Comparison of ENCODE assay signal across 11 mouse cellular contexts in genomic region chr9:16398734-16399686, GRCm38 (mm10).
DNase-seq lines count a peak whose midpoint lies in the region; ATAC-seq lines count a peak whose summit lies in the region.
"Had no signal": no experiment of that assay in that cellular context is flagged by ENCODE, and none has a peak within 500 bp of the region (broad histone marks: within the 10 kb centered on the region; RNA-seq: fewer than 3 reads in every experiment).

No protein-coding gene starts in this region.

- WGBS in forebrain, embryonic 14.5 days: 14% methylated on average over 6 of the region's 6 CpGs
- 21% methylated on average over 6 of the region's 6 CpGs for WGBS in midbrain, embryonic 11.5 days

- no peak overlapping the region for H3K4me2 ChIP-seq in forebrain, embryonic 14.5 days (ENCODE audit: low read length)
- peak overlapping the region; percentile 2; the same call in 1 of the 2 replicates for H3K4me2 ChIP-seq in midbrain, embryonic 11.5 days
- H3K4me2 ChIP-seq: embryonic facial prominence, embryonic 12.5 days had no signal

- ATAC-seq in forebrain, embryonic 14.5 days: peak; percentile 85
- ATAC-seq in midbrain, embryonic 11.5 days (ENCODE audit: low FRiP score): peak; percentile 93
- ATAC-seq: liver, postnatal 0 days had no signal

- H3K36me3 ChIP-seq in forebrain, embryonic 14.5 days (ENCODE audit: control insufficient read depth, insufficient read depth, low read length): no peaks in the 10 kb centered on the region
- no peaks in the 10 kb centered on the region for H3K36me3 ChIP-seq in midbrain, embryonic 11.5 days (ENCODE audit: control insufficient read depth, insufficient read depth, low read length)
- H3K36me3 ChIP-seq: embryonic facial prominence, embryonic 12.5 days had no signal

- no peak overlapping the region for H3K9ac ChIP-seq in forebrain, embryonic 14.5 days (ENCODE audit: low read length)
- H3K9ac ChIP-seq in midbrain, embryonic 11.5 days (ENCODE audit: low read length): peak overlapping the region; percentile 4; the same call in 1 of the 2 replicates
- H3K9ac ChIP-seq: embryonic facial prominence, embryonic 12.5 days; liver, postnatal 0 days had no signal

- H3K27me3 ChIP-seq in forebrain, embryonic 14.5 days (replicated peaks; ENCODE audit: control insufficient read depth, insufficient read depth, low read length): no peaks in the 10 kb centered on the region
- no peaks in the 10 kb centered on the region for H3K27me3 ChIP-seq in midbrain, embryonic 11.5 days (ENCODE audit: control insufficient read depth, insufficient read depth, low read length)
- H3K27me3 ChIP-seq: embryonic facial prominence, embryonic 12.5 days had no signal

- H3K9me3 ChIP-seq in forebrain, embryonic 14.5 days (replicated peaks; ENCODE audit: control insufficient read depth, low read length): no peaks in the 10 kb centered on the region
- H3K9me3 ChIP-seq in midbrain, embryonic 11.5 days (ENCODE audit: control insufficient read depth, low read length): no peaks in the 10 kb centered on the region
- H3K9me3 ChIP-seq: embryonic facial prominence, embryonic 12.5 days had no signal

- H3K4me3 ChIP-seq in forebrain, embryonic 14.5 days (ENCODE audit: low read depth, low read length): no peak overlapping the region
- H3K4me3 ChIP-seq in midbrain, embryonic 11.5 days (ENCODE audit: low read depth, low read length): no peak overlapping the region
- H3K4me3 ChIP-seq: embryonic facial prominence, embryonic 12.5 days had no signal

- peak overlapping the region; percentile 61; the same call in 1 of the 2 replicates for H3K27ac ChIP-seq in forebrain, embryonic 14.5 days (ENCODE audit: low read depth, low read length)
- H3K27ac ChIP-seq in midbrain, embryonic 11.5 days (ENCODE audit: low read depth, low read length): peak overlapping the region; percentile 69
- H3K27ac ChIP-seq: embryonic facial prominence, embryonic 12.5 days had no signal

- intact Hi-C loops in gastrocnemius, postnatal 36 days (cut with DNase I): no loop called here

- H3K4me1 ChIP-seq in forebrain, embryonic 14.5 days (ENCODE audit: control insufficient read depth, insufficient read depth, low read length): peaks cover 14% of the 10 kb centered on the region
- H3K4me1 ChIP-seq in midbrain, embryonic 11.5 days (ENCODE audit: control insufficient read depth, insufficient read depth, low read length): peaks cover 40% of the 10 kb centered on the region
- H3K4me1 ChIP-seq: embryonic facial prominence, embryonic 12.5 days had no signal

- DNase-seq in right cerebral cortex, postnatal 4 days: peak; percentile 6
- DNase-seq in right cerebral cortex, adult 18-20 months: no peak
- DNase-seq in forebrain, embryonic 14.5 days (ENCODE audit: low spot score): peak; percentile 83
- peak; percentile 96 for DNase-seq in midbrain, embryonic 11.5 days (ENCODE audit: low spot score, missing footprints)
- no peak for DNase-seq in urinary bladder, postnatal 36 days (ENCODE audit: low spot score in 2 of 2)
- DNase-seq in gastrocnemius, postnatal 36 days: no peak
- no peak for DNase-seq in spleen, adult 12 weeks (ENCODE audit: low spot score)
- DNase-seq: adrenal gland, postnatal 36 days; liver, postnatal 0 days; thymus, postnatal 25 days had no signal

Comparison
In these comparisons a context has a peak if more than half of its experiments do, and no peak if none do; other contexts are left out.
1. DNase-seq: peak in right cerebral cortex, postnatal 4 days (single experiment), forebrain, embryonic 14.5 days (single experiment) and midbrain, embryonic 11.5 days (single experiment); none in right cerebral cortex, adult 18-20 months (single experiment), urinary bladder, postnatal 36 days (0 of 2), gastrocnemius, postnatal 36 days (0 of 2) and spleen, adult 12 weeks (single experiment).